Mouse (Mus musculus): ENCODE results near the gene Tmtc2.

DNA sequence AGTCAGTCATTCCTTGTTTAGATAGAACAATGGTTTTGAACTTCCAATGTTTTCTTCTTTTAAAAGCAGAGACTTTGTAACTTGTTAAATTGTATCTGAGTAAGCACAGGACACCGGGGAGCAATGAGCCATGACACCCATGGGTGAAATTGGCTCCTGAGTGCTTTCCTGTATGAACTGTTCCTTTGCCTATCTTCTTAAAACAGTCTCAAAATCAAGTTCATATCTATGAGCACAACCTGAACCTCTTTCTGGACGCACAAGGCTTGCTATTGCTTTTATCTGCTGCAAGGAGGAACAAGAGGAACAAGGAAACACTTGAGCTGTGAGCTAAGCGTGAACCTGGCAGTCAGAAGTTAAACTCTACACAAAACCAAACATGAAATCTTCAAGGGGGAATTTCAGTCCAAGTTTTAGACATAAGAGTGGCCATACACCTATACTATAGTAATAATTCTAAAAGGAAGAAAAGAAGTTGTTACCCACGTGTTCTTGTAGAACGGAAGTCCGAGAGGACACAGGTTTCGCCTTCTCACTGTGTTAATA lies 60.4 kb downstream of the Tmtc2 start:
- TF ChIP-seq POLR2A (IDR thresholded peaks at IDR 0.05; ENCODE audit: insufficient read depth, low read depth, low read length), result no peak
- TF ChIP-seq CTCF (IDR thresholded peaks at IDR 0.05; ENCODE audit: insufficient read depth, low read depth, low read length), result no peak

Data from olfactory bulb, adult 2 months (tissue).